Mouse (Mus musculus): Measurements from ENCODE around the gene Ksr1.

Ksr1 gene

GRCm38 (mm10) chr11:79125775-79126174 is 20.4 kb downstream of the Ksr1 start:
- DNase-seq (ENCODE audit: low spot score in 2 of 2) = peak in 1 of 2 experiments; percentile 28

GRCm38 (mm10) chr11:79122556-79122955 is 23.7 kb downstream of the Ksr1 start:
- DNase-seq (ENCODE audit: low spot score in 2 of 2) = no peak

- no peak for DNase-seq (ENCODE audit: low spot score in 2 of 2)
Measured at GRCm38 (mm10) chr11:79120087-79120486, 26.1 kb downstream of the Ksr1 start.

GRCm38 (mm10) chr11:79118918-79119377 is 27.3 kb downstream of the Ksr1 start:
- no peak for DNase-seq (ENCODE audit: low spot score in 2 of 2)

- no peak for DNase-seq (ENCODE audit: low spot score in 2 of 2)
Measured at GRCm38 (mm10) chr11:79116665-79117064, 29.5 kb downstream of the Ksr1 start.

DNA sequence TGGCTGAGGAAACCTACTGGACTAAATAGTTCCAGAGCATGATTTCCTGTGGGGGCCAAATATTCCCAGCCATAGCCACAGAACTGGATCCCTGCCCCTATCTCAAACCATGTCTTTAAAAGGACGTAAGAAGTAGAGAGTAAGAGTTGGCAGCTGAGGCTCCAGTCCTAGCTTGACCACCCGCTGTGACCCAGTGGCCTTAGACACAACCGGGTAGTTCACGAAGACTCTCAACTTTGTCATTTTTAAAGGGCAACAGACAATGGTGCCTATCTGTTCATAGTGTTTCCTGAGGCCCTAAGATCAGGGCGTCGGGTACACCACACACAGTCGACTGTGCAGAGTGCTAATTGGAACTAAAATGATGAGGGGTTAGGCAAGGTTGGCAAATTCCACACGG is 30.5 kb downstream of the Ksr1 start:
- no peak for DNase-seq (ENCODE audit: low spot score in 2 of 2)

GRCm38 (mm10) chr11:79114061-79114460 is 32.1 kb downstream of the Ksr1 start:
- DNase-seq (ENCODE audit: low spot score in 2 of 2) = no peak

GRCm38 (mm10) chr11:79113397-79113796 is 32.8 kb downstream of the Ksr1 start:
- DNase-seq (ENCODE audit: low spot score in 2 of 2) = no peak

- DNase-seq (ENCODE audit: low spot score in 2 of 2) = no peak
Measured at GRCm38 (mm10) chr11:79112559-79113302, 33.5 kb downstream of the Ksr1 start.

DNA sequence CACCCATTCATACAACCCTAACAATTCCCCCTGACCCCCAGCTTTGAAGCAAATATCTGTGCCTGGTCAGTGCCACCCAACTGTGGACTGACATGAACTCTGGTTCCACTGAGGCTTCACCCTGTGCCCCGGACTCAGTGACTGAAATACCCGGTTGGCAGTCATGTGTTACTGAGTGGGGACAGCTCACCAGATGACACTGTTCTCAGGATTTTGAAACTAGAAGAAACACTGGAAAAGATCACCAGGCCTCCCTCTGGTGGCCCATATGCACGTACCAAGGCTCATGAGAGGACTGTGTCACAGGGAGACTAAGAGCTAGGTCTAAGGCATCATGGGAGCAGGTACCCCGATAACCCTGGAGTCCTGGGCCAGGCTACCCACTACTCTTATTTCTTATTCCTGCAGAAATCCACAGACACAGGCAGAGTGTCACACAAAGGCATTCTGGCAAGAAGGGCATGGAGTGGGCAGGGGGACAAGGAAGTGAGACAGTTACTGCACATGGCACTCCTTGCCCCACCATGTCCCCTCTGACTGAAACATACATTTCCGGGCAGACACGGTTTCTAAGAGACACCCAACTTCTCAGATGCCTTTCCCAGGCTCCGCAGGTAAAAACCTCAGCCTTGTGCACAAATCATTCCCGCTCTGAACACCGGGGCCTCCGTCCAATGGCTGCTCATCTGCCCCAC is 34.2 kb downstream of the Ksr1 start:
- DNase-seq (ENCODE audit: low spot score in 2 of 2) = no peak

- DNase-seq (ENCODE audit: low spot score in 2 of 2) = no peak
Measured at GRCm38 (mm10) chr11:79110446-79110845, 35.8 kb downstream of the Ksr1 start.

DNA sequence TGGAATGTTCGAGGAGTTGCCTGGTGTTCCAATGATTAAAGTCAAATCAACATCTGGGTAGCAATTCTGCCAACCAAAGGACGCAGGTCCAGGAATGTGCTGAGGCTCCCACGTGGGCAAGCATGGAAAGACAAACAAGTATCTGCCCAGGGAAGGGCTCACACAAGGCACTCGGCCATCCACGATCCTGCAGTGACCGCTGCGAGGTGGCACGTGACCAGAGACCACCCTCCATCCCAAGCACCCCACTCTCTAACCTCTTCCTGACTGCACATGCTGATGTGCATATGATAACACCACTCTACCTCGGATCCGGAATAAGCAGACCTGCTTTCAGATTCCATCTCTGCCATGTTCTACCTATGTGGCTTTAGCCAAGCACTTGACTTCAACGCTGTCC is 38.3 kb downstream of the Ksr1 start:
- no peak for DNase-seq (ENCODE audit: low spot score in 2 of 2)

DNA sequence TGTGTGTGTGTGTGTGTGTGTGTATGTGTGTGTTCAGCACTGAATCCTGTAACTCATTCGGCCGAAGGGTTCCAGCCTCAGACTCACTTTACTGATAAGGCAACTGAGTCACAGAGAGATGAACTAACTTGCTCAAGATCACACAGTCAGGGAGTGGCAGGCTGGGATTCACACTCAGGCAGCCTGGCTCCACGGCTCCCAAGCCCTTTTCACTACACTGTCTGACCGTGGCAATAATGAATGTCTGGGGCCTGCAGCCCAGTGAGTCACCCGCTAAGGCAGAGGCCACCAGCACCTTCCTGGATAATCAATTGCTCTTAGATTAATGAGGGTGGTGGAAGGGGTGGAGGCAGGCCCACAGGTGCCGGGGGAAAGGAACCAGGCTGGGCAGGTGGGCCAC is 41.2 kb downstream of the Ksr1 start:
- DNase-seq (ENCODE audit: low spot score in 2 of 2) = no peak

DNA sequence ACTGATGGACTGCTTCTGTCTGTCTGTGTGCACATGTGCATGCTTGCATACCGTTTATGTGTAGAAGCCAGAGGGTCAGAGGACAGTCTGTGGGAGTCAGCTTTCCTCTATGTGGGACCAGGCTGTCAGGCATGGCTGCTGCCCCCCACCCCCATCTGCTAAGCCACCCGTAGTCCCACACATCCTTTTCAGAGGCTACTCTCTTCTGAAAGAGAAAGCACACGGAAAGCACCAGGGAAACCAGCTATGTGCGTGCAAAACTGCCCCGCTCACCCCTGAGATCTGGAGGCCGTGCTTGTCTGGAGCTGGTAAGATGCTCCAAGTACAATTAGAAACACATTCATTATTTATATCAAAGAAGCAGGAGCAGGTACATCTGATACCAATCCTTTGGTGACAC is 41.7 kb downstream of the Ksr1 start:
- DNase-seq (ENCODE audit: low spot score in 2 of 2) = no peak

- no peak for DNase-seq (ENCODE audit: low spot score in 2 of 2)
Measured at GRCm38 (mm10) chr11:79104096-79104495, 42.1 kb downstream of the Ksr1 start.

DNA sequence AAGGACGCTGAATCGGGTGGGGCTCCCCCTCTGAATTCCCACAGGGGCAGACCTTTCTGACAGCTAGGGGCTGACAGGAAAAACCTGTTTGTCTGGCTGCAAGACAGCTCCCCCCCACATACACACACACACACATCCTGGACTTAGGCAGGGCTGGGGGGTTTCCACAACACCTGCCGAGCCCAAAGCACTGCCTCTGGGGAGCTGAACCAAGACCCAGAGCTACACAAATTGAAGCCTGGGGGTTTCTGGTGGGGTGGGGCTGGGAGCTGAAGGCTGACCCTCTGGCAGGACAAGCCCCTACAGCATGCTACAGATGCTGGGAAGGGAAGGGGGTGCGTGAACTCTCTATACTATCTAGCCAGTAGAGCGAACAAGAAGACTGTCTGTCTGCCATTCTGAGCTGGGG is 42.7 kb downstream of the Ksr1 start:
- no peak for DNase-seq (ENCODE audit: low spot score in 2 of 2)

DNA sequence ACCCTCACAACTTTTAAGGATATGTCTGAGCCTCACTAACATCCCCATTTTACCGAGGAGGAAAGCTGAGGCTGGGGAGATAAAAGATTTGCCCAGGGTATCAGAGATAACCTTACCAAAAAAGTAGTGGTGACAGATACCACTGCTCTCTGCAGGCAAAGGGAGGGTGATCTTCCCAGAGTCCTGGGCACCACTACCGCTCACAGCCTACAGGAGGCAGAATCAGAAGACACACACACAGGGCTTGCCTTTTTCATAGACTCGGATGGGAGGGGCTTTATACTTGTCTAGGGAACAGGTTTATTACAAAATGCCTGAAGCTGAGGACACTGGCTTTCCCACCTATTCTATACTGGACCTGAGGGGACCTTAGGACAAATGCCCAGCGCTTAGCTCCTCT is 43.9 kb downstream of the Ksr1 start:
- DNase-seq (ENCODE audit: low spot score in 2 of 2) = no peak

DNA sequence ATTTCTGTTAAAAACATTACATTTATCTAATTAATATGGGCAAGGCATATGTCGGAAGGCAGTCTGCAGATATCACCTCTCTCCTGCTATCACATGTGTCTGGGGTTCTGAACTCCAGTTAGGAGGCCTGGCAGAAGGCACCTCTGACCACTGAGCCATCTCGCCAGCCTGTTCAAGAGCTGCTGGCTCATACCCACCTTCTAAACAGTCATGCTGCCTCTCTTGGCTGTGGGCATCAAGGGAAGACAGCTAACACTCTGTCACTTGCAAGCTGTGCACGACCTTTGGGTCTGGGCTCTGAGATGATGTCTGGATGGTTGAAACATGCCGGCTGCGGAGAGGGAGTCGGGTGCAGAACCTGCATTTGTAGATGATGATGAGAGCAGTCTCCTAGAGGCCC is 44.6 kb downstream of the Ksr1 start:
- DNase-seq (ENCODE audit: low spot score in 2 of 2) = no peak

DNA sequence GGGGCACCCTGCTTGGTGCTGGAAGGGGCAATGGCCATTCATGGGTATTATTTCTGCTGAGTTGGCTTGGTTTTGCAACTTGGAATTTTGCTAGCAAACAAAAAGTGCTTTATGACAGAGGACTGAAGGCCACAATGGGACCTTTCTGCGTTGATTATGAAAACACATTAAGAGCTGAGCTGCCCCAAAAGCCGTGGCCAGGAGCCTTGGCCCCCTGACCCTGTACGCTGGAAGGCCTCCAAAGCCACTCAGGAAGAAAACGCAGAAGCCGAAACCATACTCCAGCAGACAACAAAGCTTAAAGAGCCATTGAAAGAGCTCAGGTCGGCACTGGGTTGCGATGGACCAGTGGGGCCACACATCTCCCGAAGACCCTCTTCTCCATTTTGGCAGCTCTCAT is 47.2 kb downstream of the Ksr1 start:
- DNase-seq (ENCODE audit: low spot score in 2 of 2) = no peak

- DNase-seq (ENCODE audit: low spot score in 2 of 2) = no peak
Measured at GRCm38 (mm10) chr11:79097736-79098135, 48.5 kb downstream of the Ksr1 start.

DNA sequence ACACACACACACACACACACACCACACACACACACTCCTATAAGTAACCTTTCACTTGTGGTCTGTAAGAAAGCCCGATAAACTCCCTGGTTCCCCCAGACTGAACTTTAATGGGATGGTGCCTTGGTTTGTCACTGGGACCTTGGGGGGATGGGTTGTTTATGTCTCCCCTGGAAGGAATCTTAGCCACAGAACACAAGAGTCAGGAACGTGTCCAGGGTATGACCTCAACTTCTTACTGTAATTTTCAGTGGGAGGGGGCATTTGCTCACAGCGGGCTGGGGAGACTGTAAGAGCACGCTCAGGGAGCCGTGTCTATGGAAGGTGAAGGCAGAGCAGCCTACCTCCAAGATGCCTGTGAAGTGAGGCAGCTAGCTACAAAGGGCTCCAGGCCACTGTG is 49.5 kb downstream of the Ksr1 start:
- DNase-seq (ENCODE audit: low spot score in 2 of 2) = no peak

GRCm38 (mm10) chr11:79095713-79096112 is 50.5 kb downstream of the Ksr1 start:
- DNase-seq (ENCODE audit: low spot score in 2 of 2) = no peak

GRCm38 (mm10) chr11:79094727-79095126 is 51.5 kb downstream of the Ksr1 start:
- DNase-seq (ENCODE audit: low spot score in 2 of 2) = no peak

Measured in thymus, postnatal 10 days (tissue).